Mouse (Mus musculus): Measurements from ENCODE around the gene Rcbtb2. TPM values are rescaled to one million over a fixed set of nuclear protein-coding genes. Genes with fewer than 3 reads are reported as not detected.

The Rcbtb2 gene
- polyA plus RNA-seq, 1 experiment from 2014 or later = 216 TPM

GRCm38 (mm10) chr14:73179221-73179681, 56.4 kb downstream of the Rcbtb2 start:
- DNase-seq (ENCODE audit: low spot score) (no peak), ATAC-seq (ENCODE audit: insufficient number of reproducible peaks, low FRiP score, low TSS enrichment, low read depth) (no peak)
- no peaks in the 10 kb centered on the region for H3K9me3 ChIP-seq (ENCODE audit: control insufficient read depth, low read length)
- H3K27ac ChIP-seq (replicated peaks; ENCODE audit: low read depth, low read length) = no peak overlapping the region
- H3K4me3 ChIP-seq (ENCODE audit: low read depth, low read length) = no peak overlapping the region
- WGBS = 96% methylated on average over 4 of the region's 4 CpGs
- no peaks in the 10 kb centered on the region for H3K27me3 ChIP-seq (ENCODE audit: control insufficient read depth, insufficient read depth, low read length)
- H3K4me2 ChIP-seq (ENCODE audit: low read depth, severe bottlenecking) = no peak overlapping the region
- H3K4me1 ChIP-seq (ENCODE audit: control insufficient read depth, insufficient read depth, low read length) = no peaks in the 10 kb centered on the region
- H3K36me3 ChIP-seq (ENCODE audit: control insufficient read depth, insufficient read depth, low read length) = peaks cover 23% of the 10 kb centered on the region
- no peak overlapping the region for H3K9ac ChIP-seq (ENCODE audit: low read length)

GRCm38 (mm10) chr14:73180671-73181070, 57.8 kb downstream of the Rcbtb2 start:
- Histone ChIP-seq H3K9me3 (ENCODE audit: control insufficient read depth, low read length) (no peaks in the 10 kb centered on the region), H3K4me2 (ENCODE audit: low read depth, severe bottlenecking) (no peak overlapping the region), H3K4me1 (ENCODE audit: control insufficient read depth, insufficient read depth, low read length) (no peaks in the 10 kb centered on the region), H3K4me3 (ENCODE audit: low read depth, low read length) (no peak overlapping the region), H3K36me3 (ENCODE audit: control insufficient read depth, insufficient read depth, low read length) (peaks cover 19% of the 10 kb centered on the region), H3K9ac (ENCODE audit: low read length) (no peak overlapping the region), H3K27me3 (ENCODE audit: control insufficient read depth, insufficient read depth, low read length) (no peaks in the 10 kb centered on the region), H3K27ac (replicated peaks; ENCODE audit: low read depth, low read length) (no peak overlapping the region)
- WGBS = 84% methylated on average over 3 of the region's 3 CpGs
- ATAC-seq (ENCODE audit: insufficient number of reproducible peaks, low FRiP score, low TSS enrichment, low read depth) (no peak), DNase-seq (ENCODE audit: low spot score) (no peak)

GRCm38 (mm10) chr14:73181144-73181543, 58.3 kb downstream of the Rcbtb2 start:
- no peak for ATAC-seq (ENCODE audit: insufficient number of reproducible peaks, low FRiP score, low TSS enrichment, low read depth)
- Histone ChIP-seq H3K9me3 (ENCODE audit: control insufficient read depth, low read length) (no peaks in the 10 kb centered on the region), H3K27me3 (ENCODE audit: control insufficient read depth, insufficient read depth, low read length) (no peaks in the 10 kb centered on the region), H3K36me3 (ENCODE audit: control insufficient read depth, insufficient read depth, low read length) (peaks cover 19% of the 10 kb centered on the region), H3K4me1 (ENCODE audit: control insufficient read depth, insufficient read depth, low read length) (no peaks in the 10 kb centered on the region), H3K4me2 (ENCODE audit: low read depth, severe bottlenecking) (no peak overlapping the region), H3K4me3 (ENCODE audit: low read depth, low read length) (no peak overlapping the region), H3K9ac (ENCODE audit: low read length) (no peak overlapping the region), H3K27ac (replicated peaks; ENCODE audit: low read depth, low read length) (no peak overlapping the region)
- WGBS = 92% methylated on average over 2 of the region's 2 CpGs
- no peak for DNase-seq (ENCODE audit: low spot score)

GRCm38 (mm10) chr14:73186875-73187274, 64.0 kb downstream of the Rcbtb2 start:
- DNase-seq (ENCODE audit: low spot score) (no peak), ATAC-seq (ENCODE audit: insufficient number of reproducible peaks, low FRiP score, low TSS enrichment, low read depth) (no peak)
- Histone ChIP-seq H3K27me3 (ENCODE audit: control insufficient read depth, insufficient read depth, low read length) (no peaks in the 10 kb centered on the region), H3K9me3 (ENCODE audit: control insufficient read depth, low read length) (no peaks in the 10 kb centered on the region), H3K9ac (ENCODE audit: low read length) (no peak overlapping the region), H3K36me3 (ENCODE audit: control insufficient read depth, insufficient read depth, low read length) (peaks cover 6% of the 10 kb centered on the region; the same call in 1 of the 2 replicates), H3K4me2 (ENCODE audit: low read depth, severe bottlenecking) (no peak overlapping the region), H3K4me3 (ENCODE audit: low read depth, low read length) (no peak overlapping the region), H3K27ac (replicated peaks; ENCODE audit: low read depth, low read length) (no peak overlapping the region), H3K4me1 (ENCODE audit: control insufficient read depth, insufficient read depth, low read length) (no peaks in the 10 kb centered on the region)
- WGBS = 91% methylated on average over 7 of the region's 7 CpGs

GRCm38 (mm10) chr14:73199058-73199457, 76.2 kb downstream of the Rcbtb2 start:
- no peak overlapping the region for H3K4me3 ChIP-seq (ENCODE audit: low read depth, low read length)
- H3K4me1 ChIP-seq (ENCODE audit: control insufficient read depth, insufficient read depth, low read length) = 0 out of 2 replicates have a peak, but pooled peaks cover 4% of the 10 kb centered on the region
- DNase-seq (ENCODE audit: low spot score) (no peak), ATAC-seq (ENCODE audit: insufficient number of reproducible peaks, low FRiP score, low TSS enrichment, low read depth) (no peak)
- no peaks in the 10 kb centered on the region for H3K9me3 ChIP-seq (ENCODE audit: control insufficient read depth, low read length)
- no peak overlapping the region for H3K4me2 ChIP-seq (ENCODE audit: low read depth, severe bottlenecking)
- no peak overlapping the region for H3K9ac ChIP-seq (ENCODE audit: low read length)
- 0 out of 2 replicates have a peak, but pooled peaks cover 2% of the 10 kb centered on the region for H3K36me3 ChIP-seq (ENCODE audit: control insufficient read depth, insufficient read depth, low read length)
- no peaks in the 10 kb centered on the region for H3K27me3 ChIP-seq (ENCODE audit: control insufficient read depth, insufficient read depth, low read length)
- WGBS = 25% methylated on average over 5 of the region's 5 CpGs
- no peak overlapping the region for H3K27ac ChIP-seq (replicated peaks; ENCODE audit: low read depth, low read length)

GRCm38 (mm10) chr14:73201447-73201846, 78.6 kb downstream of the Rcbtb2 start:
- Histone ChIP-seq H3K4me2 (ENCODE audit: low read depth, severe bottlenecking) (no peak overlapping the region), H3K4me3 (ENCODE audit: low read depth, low read length) (no peak overlapping the region), H3K27ac (replicated peaks; ENCODE audit: low read depth, low read length) (no peak overlapping the region), H3K9me3 (ENCODE audit: control insufficient read depth, low read length) (no peaks in the 10 kb centered on the region), H3K9ac (ENCODE audit: low read length) (no peak overlapping the region), H3K4me1 (ENCODE audit: control insufficient read depth, insufficient read depth, low read length) (0 out of 2 replicates have a peak, but pooled peaks cover 4% of the 10 kb centered on the region), H3K27me3 (ENCODE audit: control insufficient read depth, insufficient read depth, low read length) (no peaks in the 10 kb centered on the region), H3K36me3 (ENCODE audit: control insufficient read depth, insufficient read depth, low read length) (no peaks in the 10 kb centered on the region)
- DNase-seq (ENCODE audit: low spot score) = no peak
- no peak for ATAC-seq (ENCODE audit: insufficient number of reproducible peaks, low FRiP score, low TSS enrichment, low read depth)
- 54% methylated on average over 3 of the region's 3 CpGs for WGBS

- no peaks in the 10 kb centered on the region for H3K27me3 ChIP-seq (ENCODE audit: control insufficient read depth, insufficient read depth, low read length)
- WGBS = 76% methylated on average over 3 of the region's 3 CpGs
- H3K9ac ChIP-seq (ENCODE audit: low read length) = no peak overlapping the region
- DNase-seq (ENCODE audit: low spot score) (no peak), ATAC-seq (ENCODE audit: insufficient number of reproducible peaks, low FRiP score, low TSS enrichment, low read depth) (no peak)
- 0 out of 2 replicates have a peak, but pooled peaks cover under 1% of the 10 kb centered on the region for H3K4me1 ChIP-seq (ENCODE audit: control insufficient read depth, insufficient read depth, low read length)
- H3K27ac ChIP-seq (replicated peaks; ENCODE audit: low read depth, low read length) = no peak overlapping the region
- no peaks in the 10 kb centered on the region for H3K36me3 ChIP-seq (ENCODE audit: control insufficient read depth, insufficient read depth, low read length)
- no peak overlapping the region for H3K4me2 ChIP-seq (ENCODE audit: low read depth, severe bottlenecking)
- no peak overlapping the region for H3K4me3 ChIP-seq (ENCODE audit: low read depth, low read length)
- no peaks in the 10 kb centered on the region for H3K9me3 ChIP-seq (ENCODE audit: control insufficient read depth, low read length)
These were observed 81.2 kb downstream of the Rcbtb2 start for GRCm38 (mm10) chr14:73204016-73204415.

GRCm38 (mm10) chr14:73209262-73209661, 86.4 kb downstream of the Rcbtb2 start:
- Histone ChIP-seq H3K36me3 (ENCODE audit: control insufficient read depth, insufficient read depth, low read length) (no peaks in the 10 kb centered on the region; the same call in 1 of the 2 replicates), H3K4me3 (ENCODE audit: low read depth, low read length) (no peak overlapping the region), H3K4me2 (ENCODE audit: low read depth, severe bottlenecking) (no peak overlapping the region), H3K4me1 (ENCODE audit: control insufficient read depth, insufficient read depth, low read length) (no peaks in the 10 kb centered on the region), H3K9ac (ENCODE audit: low read length) (no peak overlapping the region), H3K9me3 (ENCODE audit: control insufficient read depth, low read length) (no peaks in the 10 kb centered on the region), H3K27me3 (ENCODE audit: control insufficient read depth, insufficient read depth, low read length) (no peaks in the 10 kb centered on the region), H3K27ac (replicated peaks; ENCODE audit: low read depth, low read length) (no peak overlapping the region)
- DNase-seq (ENCODE audit: low spot score) (no peak), ATAC-seq (ENCODE audit: insufficient number of reproducible peaks, low FRiP score, low TSS enrichment, low read depth) (no peak)

- no peak overlapping the region for H3K27ac ChIP-seq (replicated peaks; ENCODE audit: low read depth, low read length)
- H3K36me3 ChIP-seq (ENCODE audit: control insufficient read depth, insufficient read depth, low read length) = no peaks in the 10 kb centered on the region; the same call in 1 of the 2 replicates
- H3K9me3 ChIP-seq (ENCODE audit: control insufficient read depth, low read length) = no peaks in the 10 kb centered on the region
- H3K4me2 ChIP-seq (ENCODE audit: low read depth, severe bottlenecking) = no peak overlapping the region
- H3K4me3 ChIP-seq (ENCODE audit: low read depth, low read length) = no peak overlapping the region
- no peak for ATAC-seq (ENCODE audit: insufficient number of reproducible peaks, low FRiP score, low TSS enrichment, low read depth)
- WGBS = 91% methylated on average over 8 of the region's 8 CpGs
- H3K4me1 ChIP-seq (ENCODE audit: control insufficient read depth, insufficient read depth, low read length) = no peaks in the 10 kb centered on the region
- no peak overlapping the region for H3K9ac ChIP-seq (ENCODE audit: low read length)
- no peak for DNase-seq (ENCODE audit: low spot score)
- H3K27me3 ChIP-seq (ENCODE audit: control insufficient read depth, insufficient read depth, low read length) = no peaks in the 10 kb centered on the region
These were observed 87.4 kb downstream of the Rcbtb2 start for GRCm38 (mm10) chr14:73210196-73210595.
